ENCODE assay signal across 32 mouse cellular contexts in genomic region chr9:69307974-69308373, GRCm38 (mm10).
"Had no signal": no experiment of that assay in that cellular context is flagged by ENCODE, and none has a peak within 500 bp of the region (broad histone marks: within the 10 kb centered on the region; RNA-seq: fewer than 3 reads in every experiment).

No protein-coding gene starts in this region.

- H3K36me3 ChIP-seq: limb, embryonic 10.5 days; limb, embryonic 12.5 days; limb, embryonic 13.5 days; limb, embryonic 15.5 days; liver, embryonic 13.5 days; liver, embryonic 15.5 days; lung, embryonic 15.5 days; midbrain, embryonic 10.5 days; midbrain, embryonic 12.5 days; midbrain, embryonic 13.5 days; midbrain, embryonic 15.5 days; neural tube, embryonic 12.5 days; neural tube, embryonic 13.5 days had no signal

- ATAC-seq: liver, postnatal 0 days; lung, postnatal 0 days; midbrain, embryonic 13.5 days; midbrain, embryonic 15.5 days; midbrain, embryonic 16.5 days had no signal

- H3K4me2 ChIP-seq: limb, embryonic 12.5 days; limb, embryonic 13.5 days; limb, embryonic 15.5 days; liver, embryonic 11.5 days; liver, embryonic 13.5 days; liver, embryonic 15.5 days; lung, embryonic 14.5 days; lung, embryonic 15.5 days; midbrain, embryonic 11.5 days; midbrain, embryonic 12.5 days; midbrain, embryonic 13.5 days; midbrain, embryonic 15.5 days; neural tube, embryonic 12.5 days; neural tube, embryonic 13.5 days had no signal

- H3K9me3 ChIP-seq: limb, embryonic 10.5 days; limb, embryonic 12.5 days; limb, embryonic 13.5 days; limb, embryonic 15.5 days; liver, embryonic 13.5 days; liver, embryonic 15.5 days; lung, embryonic 15.5 days; megakaryocyte, embryonic 14.5 days; midbrain, embryonic 10.5 days; midbrain, embryonic 12.5 days; midbrain, embryonic 13.5 days; midbrain, embryonic 15.5 days; neural tube, embryonic 12.5 days; neural tube, embryonic 13.5 days had no signal

- H3K9ac ChIP-seq: limb, embryonic 12.5 days; limb, embryonic 13.5 days; limb, embryonic 15.5 days; liver, embryonic 13.5 days; liver, embryonic 14.5 days; liver, embryonic 15.5 days; liver, postnatal 0 days; lung, embryonic 14.5 days; lung, embryonic 15.5 days; midbrain, embryonic 12.5 days; midbrain, embryonic 13.5 days; midbrain, embryonic 15.5 days; neural tube, embryonic 12.5 days; neural tube, embryonic 13.5 days had no signal

- H3K4me3 ChIP-seq: limb, embryonic 10.5 days; limb, embryonic 12.5 days; limb, embryonic 13.5 days; limb, embryonic 15.5 days; liver, embryonic 13.5 days; liver, embryonic 15.5 days; lung, embryonic 15.5 days; megakaryocyte, embryonic 14.5 days; midbrain, embryonic 10.5 days; midbrain, embryonic 12.5 days; midbrain, embryonic 13.5 days; midbrain, embryonic 15.5 days; myocyte; neural tube, embryonic 12.5 days; neural tube, embryonic 13.5 days had no signal

- H3K27me3 ChIP-seq: liver, embryonic 13.5 days; liver, embryonic 15.5 days; lung, embryonic 15.5 days; midbrain, embryonic 12.5 days; midbrain, embryonic 15.5 days; neural tube, embryonic 12.5 days had no signal

- H3K27ac ChIP-seq: limb, embryonic 10.5 days; limb, embryonic 12.5 days; limb, embryonic 13.5 days; limb, embryonic 15.5 days; liver, embryonic 13.5 days; liver, embryonic 14.5 days; liver, embryonic 15.5 days; lung, embryonic 15.5 days; macrophage; midbrain, embryonic 10.5 days; midbrain, embryonic 12.5 days; midbrain, embryonic 13.5 days; midbrain, embryonic 15.5 days; neural tube, embryonic 12.5 days; neural tube, embryonic 13.5 days had no signal

- DNase-seq: left cerebral cortex, postnatal 4 days; liver; liver, embryonic 13.5 days; liver, postnatal 0 days; lung, adult 18-20 months; lung, adult 2 months; lung, embryonic 14.5 days; lung, postnatal 10 days; lung, postnatal 14 days; lung, postnatal 36 days; lung, postnatal 4 days; midbrain, embryonic 14.5 days had no signal
